Mouse (Mus musculus): Measurements from ENCODE around the gene Rho.

Rho gene

DNA sequence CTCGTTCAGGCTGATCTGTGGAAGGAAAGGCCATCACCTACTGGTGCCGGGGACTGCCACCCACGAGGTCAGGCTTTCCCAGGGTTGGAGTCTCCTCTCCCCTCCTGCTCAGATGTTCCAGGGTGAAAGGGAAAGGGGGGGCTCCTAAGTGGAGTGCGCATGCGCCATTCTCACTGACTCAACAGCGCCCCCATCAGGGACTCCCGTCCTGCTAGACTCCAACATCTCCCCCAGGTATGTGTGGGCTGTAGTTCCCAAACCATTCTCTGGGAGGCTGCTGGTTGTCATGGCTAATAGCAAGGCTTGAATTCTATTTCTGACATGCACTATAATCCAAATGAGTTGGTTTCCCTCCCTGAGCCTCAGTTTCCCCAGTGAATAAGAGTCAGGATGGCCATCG, 47.0 kb downstream of the Rho start:
- DNase-seq: no peak

DNA sequence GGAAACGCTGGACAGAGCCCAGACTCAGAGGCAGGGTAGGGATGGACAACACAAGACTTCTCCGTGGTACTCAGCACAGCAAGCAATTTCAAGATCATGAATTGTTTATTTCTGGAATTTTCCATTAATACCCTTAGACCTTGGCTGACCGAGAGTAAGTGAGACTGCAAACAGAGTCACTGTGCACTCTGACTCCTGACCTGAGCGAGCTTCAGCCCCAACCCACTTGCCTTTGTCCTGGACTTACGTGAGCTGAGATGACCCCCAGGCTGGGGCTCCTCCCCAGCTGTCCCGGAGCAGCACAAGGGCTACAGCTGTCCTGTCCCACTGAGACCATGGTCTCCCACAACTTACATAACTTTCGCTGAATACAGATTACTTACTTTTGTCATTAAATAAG, 51.3 kb downstream of the Rho start:
- DNase-seq: no peak

DNA sequence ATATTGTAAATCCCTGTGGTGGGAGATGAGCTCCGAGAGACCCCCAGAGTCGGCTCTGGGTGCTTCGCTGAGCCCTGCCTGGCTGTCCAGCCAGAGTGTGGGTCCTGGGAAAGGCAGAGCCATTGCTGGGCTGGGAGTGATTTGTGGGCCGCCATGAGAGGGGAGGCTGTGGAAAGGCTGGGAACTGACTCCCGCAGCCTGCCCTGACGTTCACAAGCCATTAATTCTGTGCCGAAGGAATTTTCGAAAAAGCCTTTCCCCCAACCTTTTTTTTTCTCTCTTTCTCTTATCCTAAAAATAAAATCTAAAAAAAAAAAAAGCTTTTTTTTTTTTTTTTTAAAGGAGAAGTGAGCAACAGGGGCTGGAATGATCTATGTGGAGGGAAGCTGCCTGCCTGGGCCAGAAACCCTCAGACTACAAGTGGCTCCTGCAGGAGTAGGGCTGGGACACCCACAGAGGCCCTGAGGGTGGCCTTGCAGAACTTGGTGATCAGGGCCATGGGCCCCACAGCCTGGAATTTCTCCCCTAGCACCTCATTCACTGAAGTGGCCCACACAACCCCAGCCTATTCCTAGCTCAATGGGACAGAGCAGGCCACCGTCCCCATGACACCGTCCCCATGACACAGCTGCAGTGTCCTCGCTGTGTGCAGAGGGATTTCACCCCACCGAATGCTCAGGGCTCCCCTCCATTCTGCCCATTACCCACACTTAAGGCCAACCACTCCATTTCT, 51.9 kb downstream of the Rho start:
- no peak for DNase-seq

DNA sequence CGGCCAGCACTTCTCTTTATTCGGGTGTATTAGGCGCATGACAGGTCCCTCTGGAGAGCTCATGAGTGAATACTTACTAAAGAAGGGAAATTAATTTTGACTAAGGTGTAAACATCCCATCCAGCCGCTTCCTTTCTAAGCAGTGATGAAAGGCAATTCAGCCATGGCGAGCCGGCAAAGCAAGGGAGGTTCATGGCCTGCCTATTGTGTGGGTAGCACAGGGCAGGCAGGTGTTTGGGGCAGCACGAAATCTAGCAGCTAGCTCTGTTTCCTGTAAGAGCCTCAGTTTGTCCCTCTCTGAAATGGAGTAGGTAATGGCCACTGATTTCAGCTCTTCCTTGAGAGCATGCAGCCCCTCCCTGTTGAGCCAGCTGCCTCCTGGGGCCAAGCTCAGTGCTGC, 53.0 kb downstream of the Rho start:
- DNase-seq: no peak

DNA sequence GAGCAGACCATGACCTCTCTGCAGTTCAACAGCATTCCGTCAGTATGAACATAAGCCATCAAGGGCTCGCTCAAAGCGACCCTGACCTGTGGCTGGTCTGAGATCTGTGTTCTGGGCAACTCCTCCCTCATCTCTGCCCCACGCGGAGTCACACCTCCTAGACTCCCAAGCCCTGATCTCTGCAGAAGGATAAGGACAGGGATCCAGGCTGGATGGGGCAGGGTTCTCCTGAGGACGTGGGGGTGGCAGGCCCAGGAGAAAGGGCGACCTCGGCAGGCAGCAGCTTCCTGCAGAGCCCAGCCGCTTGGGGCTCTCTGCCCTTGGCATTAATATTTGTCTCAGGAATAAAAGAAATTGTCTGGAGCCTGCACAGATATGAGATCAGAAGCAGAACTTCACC, 54.1 kb downstream of the Rho start:
- DNase-seq: no peak

DNA sequence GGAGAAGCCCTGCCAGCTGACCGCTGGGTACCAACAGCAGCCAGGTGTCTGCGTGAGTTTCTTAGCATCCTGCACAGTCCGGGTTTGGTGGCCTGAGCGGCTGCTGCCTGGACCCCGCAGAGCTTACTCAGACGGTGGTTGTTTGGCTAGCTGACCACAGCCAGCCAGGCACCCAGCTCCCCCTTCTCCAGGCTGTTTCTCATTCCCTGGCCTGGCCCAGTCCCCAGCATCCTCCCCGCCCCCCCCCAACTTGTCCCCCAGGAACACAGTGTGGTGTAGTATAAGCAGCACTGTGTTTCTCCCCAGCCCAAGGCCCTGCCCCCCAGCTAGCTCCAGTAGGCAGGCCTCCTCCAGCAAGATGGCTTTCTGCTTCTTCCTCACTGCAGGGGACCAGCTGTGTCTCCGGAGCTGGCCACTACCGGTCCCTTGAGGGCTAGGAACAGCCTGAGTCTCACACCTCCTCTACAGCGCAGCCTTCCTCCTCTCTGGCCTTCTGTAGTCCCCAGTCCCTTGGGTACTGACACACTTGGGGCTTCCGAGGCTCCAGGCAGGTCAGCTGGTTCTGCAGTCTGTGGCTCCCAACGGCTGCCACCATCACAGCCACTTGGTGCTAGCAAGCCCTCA, 55.0 kb downstream of the Rho start:
- no peak for DNase-seq

DNA sequence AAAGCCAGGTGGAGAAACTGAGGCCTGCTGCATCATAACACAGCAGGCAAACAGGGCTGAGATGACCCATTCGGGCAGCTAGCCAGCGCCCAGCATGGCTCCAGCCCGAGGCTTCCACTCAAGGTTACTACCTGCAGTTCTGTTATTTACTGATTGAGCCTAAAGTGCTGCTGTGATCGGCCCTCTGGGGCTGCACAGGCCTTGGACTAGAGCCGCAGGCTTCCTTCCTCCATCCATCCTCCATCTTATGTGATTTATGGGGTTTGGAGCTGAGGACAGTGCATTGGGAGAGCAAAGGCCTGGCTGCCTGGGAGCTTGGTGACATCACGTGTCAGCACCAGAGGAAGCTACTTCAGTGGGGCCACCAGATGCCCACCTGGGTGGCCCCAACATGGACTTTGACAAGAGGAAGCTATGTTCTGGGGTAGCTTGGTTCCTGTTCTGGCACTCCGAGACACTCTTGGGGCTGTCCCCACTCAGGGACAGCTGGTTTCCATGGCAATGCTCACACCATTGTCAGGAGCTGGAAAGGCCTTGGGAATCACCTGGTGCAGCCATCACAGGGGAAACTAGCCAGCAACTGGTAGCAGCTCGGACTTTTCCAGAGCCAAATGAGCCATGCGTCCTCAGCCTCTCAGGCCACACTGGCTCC, 55.7 kb downstream of the Rho start:
- DNase-seq: no peak

DNA sequence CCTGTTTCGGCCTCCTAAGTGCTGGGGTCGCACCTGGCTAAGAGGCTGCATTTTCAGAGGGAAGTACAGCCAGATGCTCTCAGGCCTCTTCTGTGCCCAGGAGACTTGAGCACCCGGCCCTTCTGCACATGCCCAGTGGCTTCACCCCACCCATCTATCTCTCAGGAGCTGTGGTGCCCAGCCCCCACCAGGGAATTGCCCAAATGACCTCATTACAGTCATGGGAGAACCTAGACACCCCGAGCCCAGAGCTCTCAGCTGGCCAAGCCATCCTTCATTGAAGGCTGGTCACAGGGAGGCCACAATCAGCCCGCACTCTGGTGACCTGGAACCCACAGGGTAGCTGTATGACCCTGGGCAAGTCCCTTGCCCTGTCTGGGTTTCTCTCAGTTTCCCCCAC, 57.5 kb downstream of the Rho start:
- DNase-seq: peak; percentile 41 to 62

DNA sequence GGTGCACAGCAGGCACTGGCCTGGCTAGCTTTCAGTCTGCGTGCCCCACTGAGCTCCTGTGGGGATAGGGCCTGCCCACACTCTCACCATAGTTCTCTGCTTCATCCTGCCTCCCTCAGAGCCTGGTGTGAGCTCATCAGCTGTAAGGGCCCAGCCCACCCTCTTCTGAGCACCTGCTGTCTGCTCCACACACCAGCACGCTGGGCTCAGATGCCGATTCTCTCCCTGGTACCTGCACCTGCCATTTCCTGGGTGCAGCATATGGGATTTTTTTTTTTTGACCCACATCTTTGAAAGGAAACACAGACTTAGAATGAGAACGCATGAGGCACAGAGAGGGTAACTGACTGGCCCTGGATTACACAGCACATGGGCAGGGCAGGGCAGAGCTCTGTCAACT, 58.1 kb downstream of the Rho start:
- DNase-seq: peak; percentile 81 to 93
